10 mouse cellular contexts compared by ENCODE assay signal in the genomic region with DNA sequence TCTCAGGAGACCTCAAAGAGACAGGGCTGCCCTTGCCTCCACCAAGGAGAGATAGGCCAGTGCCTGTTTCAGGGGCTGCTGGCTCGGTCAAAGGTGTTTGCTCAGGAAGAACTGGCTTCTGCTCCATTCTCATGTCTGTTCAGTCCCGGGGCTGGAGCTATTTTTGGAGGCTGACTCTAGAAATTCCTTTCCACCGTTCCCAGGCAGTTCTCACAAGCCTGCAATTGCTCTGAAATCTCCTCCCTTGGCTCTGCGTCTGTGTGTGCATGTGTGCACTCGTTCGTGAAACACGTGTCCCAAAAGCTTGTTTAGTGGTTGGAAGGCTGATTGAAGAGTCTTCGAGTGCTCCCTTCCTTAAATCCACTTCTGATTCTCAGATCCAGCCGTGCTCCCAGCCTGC.
A peak's percentile ranks its signal among the peaks of the same experiment; 100 is the strongest.
DNase-seq lines count a peak whose midpoint lies in the region; ATAC-seq and TF ChIP-seq lines count a peak whose summit lies in the region.
"Had no signal": no experiment of that assay in that cellular context is flagged by ENCODE, and none has a peak within 500 bp of the region (broad histone marks: within the 10 kb centered on the region; RNA-seq: fewer than 3 reads in every experiment).

No protein-coding gene starts in this region.

- no peaks in the 10 kb centered on the region for H3K4me1 ChIP-seq in cerebellum, adult 2 months (ENCODE audit: control insufficient read depth, insufficient read depth, low read length)

- ATAC-seq in activated CD4-positive, CD25-positive, alpha-beta regulatory T cell, adult 4 months = no peak

- H3K4me3 ChIP-seq in cerebellum, adult 2 months (replicated peaks; ENCODE audit: insufficient read depth, low read depth, low read length) = no peak overlapping the region
- H3K4me3 ChIP-seq: embryonic facial prominence, embryonic 12.5 days had no signal

- DNase-seq in layer of hippocampus, adult 11-12 months (ENCODE audit: low spot score) = peak; percentile 12
- no peak for DNase-seq in layer of hippocampus, postnatal 25 days (ENCODE audit: extremely low spot score in 1 of 2, low spot score in 1 of 2)
- DNase-seq in gastrocnemius, postnatal 14 days = peak; percentile 40
- DNase-seq in heart, postnatal 4 days = peak; percentile 70
- DNase-seq in lung, postnatal 4 days = peak; percentile 30 to 42
- DNase-seq in adrenal gland, adult 18-20 months (ENCODE audit: low spot score in 2 of 2) = no peak
- DNase-seq in cerebellum, adult 2 months = no peak
- DNase-seq: liver had no signal

- TF ChIP-seq CTCF in cerebellum, adult 2 months (IDR thresholded peaks at IDR 0.05; ENCODE audit: borderline replicate concordance, insufficient read depth, low read depth, low read length) = no peak

- H3K27ac ChIP-seq in cerebellum, adult 2 months (ENCODE audit: insufficient read depth, low read length) = no peak overlapping the region
- H3K27ac ChIP-seq: embryonic facial prominence, embryonic 12.5 days had no signal

- H3K27me3 ChIP-seq in cerebellum, adult 2 months (ENCODE audit: control insufficient read depth, insufficient read depth, low read length) = no peaks in the 10 kb centered on the region
- H3K27me3 ChIP-seq: embryonic facial prominence, embryonic 12.5 days had no signal

- intact Hi-C loops in gastrocnemius, postnatal 14 days (cut with DNase I; ENCODE audit: low total_unique reads) = no loop called here

- WGBS in cerebellum, adult 2 months = 33% methylated on average over 9 of the region's 9 CpGs

- TF ChIP-seq POLR2A in cerebellum, adult 2 months (IDR thresholded peaks at IDR 0.05; ENCODE audit: borderline replicate concordance, insufficient read depth, low read length) = no peak

Comparison
In these comparisons a context has a peak if more than half of its experiments do, and no peak if none do; other contexts are left out.
1. DNase-seq: peak in layer of hippocampus, adult 11-12 months (single experiment), gastrocnemius, postnatal 14 days (single experiment), heart, postnatal 4 days (single experiment) and lung, postnatal 4 days (2 of 2); none in layer of hippocampus, postnatal 25 days (0 of 2), adrenal gland, adult 18-20 months (0 of 2) and cerebellum, adult 2 months (0 of 2).